Mouse (Mus musculus) heart, postnatal 36 days (tissue): Measurements from ENCODE around the gene Usf2. TPM values are rescaled to one million over a fixed set of nuclear protein-coding genes. Genes with fewer than 3 reads are reported as not detected.
"Not testable (repeated sequence)": the region's sequence is repeated elsewhere in the genome, so short reads cannot be mapped to it uniquely, and the experiment has no call there.

Experiments used
- DNase-seq, 2 experiments: peaks; one replicate each; pipeline ENCODE4 v3.0.0; 2021 to 2022
- intact Hi-C: fragments of 180-260 bp; cut with DNase I; formaldehyde crosslinking; loops from one replicate; pipeline ENCODE4 v1.15.1; 2025
- total RNA-seq, 2 experiments: library from RNA; stranded (reverse); gene quantifications; 2 replicates each; pipeline ENCODE4 v1.2.3; 2021

Gene Usf2
- total RNA-seq, 2 experiments from 2014 or later: 107 to 112 TPM

- DNase-seq, intact Hi-C loops: not testable (repeated sequence)
These were observed 21.0 kb downstream of the Usf2 start for GRCm38 (mm10) chr7:30935422-30936099.

DNA sequence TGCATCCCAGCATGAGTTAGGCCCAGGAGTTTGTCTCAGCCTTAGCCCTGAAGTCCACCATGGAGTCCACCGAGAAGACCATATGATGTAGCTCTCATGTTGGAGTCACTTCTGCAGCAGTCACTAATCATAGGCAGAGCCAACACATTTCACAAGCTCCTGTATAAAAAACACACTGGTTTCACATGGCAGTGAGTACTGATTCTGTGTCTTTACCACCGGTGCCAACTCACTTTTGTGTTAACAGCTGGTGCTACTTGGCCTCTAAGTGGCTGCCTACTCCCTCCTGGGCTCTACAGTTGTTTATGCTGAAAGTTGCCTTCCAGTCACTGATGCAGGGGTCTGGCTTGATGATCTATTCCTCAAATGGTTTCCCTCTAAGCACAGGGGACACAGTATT, 32.0 kb downstream of the Usf2 start, which contains the start of gene Hamp2:
Hamp2 (minus strand) TSS at position 101 of the 400 bp plus-strand sequence.
- intact Hi-C loops: not testable (repeated sequence)

GRCm38 (mm10) chr7:30924071-30924470, 32.5 kb downstream of the Usf2 start:
- DNase-seq: no peak
- intact Hi-C loops: no loop called here

More for the DNA sequence above, 32.0 kb downstream of the Usf2 start, which contains the start of gene Hamp2:
- not testable (repeated sequence) for DNase-seq

GRCm38 (mm10) chr7:30922490-30922889, 34.1 kb downstream of the Usf2 start:
- not testable (repeated sequence) for DNase-seq
- intact Hi-C loops: loop anchor here (1.0 kb wide), 1 partner anchor 20 kb away; no protein-coding TSS in a partner anchor

DNA sequence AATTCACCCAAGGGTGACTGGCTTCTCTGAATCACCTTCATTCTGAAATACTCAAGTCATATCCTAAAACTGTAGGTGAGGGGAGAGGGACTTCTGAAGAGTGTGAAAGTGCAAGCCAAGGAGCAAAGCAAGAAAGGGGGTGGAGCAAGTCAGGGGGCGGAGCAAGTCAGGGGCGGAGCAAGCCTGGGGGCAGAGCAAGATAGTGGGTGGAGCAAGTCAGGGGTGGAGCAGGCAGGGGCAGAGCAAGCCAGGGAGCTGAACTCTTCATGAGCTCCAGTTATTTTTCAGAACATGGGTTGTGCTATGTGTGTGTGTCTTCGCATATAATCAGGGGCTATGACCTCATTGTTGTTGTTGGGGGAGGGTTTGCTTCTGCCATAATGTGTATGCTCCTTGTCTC, 36.4 kb downstream of the Usf2 start:
- intact Hi-C loops: no loop called here
- DNase-seq: no peak

- DNase-seq: no peak
- intact Hi-C loops: no loop called here
These were observed 39.4 kb downstream of the Usf2 start for GRCm38 (mm10) chr7:30917219-30917618.

- DNase-seq: no peak
- intact Hi-C loops: no loop called here
These were observed 39.9 kb downstream of the Usf2 start for GRCm38 (mm10) chr7:30916713-30917112.

DNA sequence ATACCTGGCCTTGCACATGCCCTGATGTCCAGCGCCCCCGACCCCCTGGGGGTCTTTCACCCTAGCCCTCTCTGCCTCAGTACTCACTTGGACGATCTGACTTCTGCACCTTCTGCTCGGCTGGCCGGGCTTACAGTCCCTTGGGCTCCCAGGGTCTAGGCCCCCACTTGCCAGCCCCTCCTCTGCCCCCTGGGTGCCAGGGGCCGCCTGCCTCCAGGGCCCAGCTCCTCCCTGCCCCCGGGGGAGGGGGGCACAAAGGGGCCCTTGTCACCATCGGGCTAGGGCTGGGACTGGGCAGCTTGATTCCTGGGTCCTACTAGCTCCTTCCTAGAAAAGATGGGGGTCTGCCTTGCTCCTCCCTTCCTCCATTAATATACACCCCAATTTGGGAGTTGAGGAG, 41.9 kb downstream of the Usf2 start, which contains the start of gene Mag:
Mag (minus strand) TSS at position 142 of the 400 bp plus-strand sequence.
- DNase-seq: no peak
- intact Hi-C loops: no loop called here

- no peak for DNase-seq
- intact Hi-C loops: no loop called here
These were observed 46.8 kb downstream of the Usf2 start for GRCm38 (mm10) chr7:30909773-30910172.

- DNase-seq: no peak
- intact Hi-C loops: no loop called here
These were observed 47.6 kb downstream of the Usf2 start for GRCm38 (mm10) chr7:30908992-30909431.

- intact Hi-C loops: no loop called here
- DNase-seq: no peak
These were observed 48.2 kb downstream of the Usf2 start for GRCm38 (mm10) chr7:30908277-30908991.

DNA sequence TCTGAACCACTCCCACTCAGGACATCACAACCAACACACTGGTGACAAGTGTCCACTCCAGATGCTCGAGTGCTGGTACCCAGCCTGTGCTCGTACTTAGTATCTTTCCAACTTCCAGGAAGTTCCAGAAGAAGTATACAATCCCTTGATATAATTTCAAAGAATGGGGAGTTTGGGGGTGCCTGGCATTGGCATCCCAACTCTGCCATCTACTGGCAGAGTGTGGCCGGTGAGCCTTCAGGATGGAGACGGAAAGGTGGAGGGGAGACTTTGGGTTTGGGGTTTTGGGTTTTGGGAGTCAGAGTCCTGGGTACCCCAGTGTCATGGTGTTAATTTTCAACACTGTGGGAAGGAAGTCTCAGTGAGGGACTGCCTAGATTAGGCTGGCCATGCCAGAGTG, 52.6 kb downstream of the Usf2 start:
- intact Hi-C loops: no loop called here
- no peak for DNase-seq

Other genes with a start within 250 kb of the Usf2 start
- under 1 TPM in 1 of 2 experiments, not detected in 1; 0.14 TPM for gene Atp4a, start 244.6 kb downstream of the Usf2 start, total RNA-seq
- gene Tmem147, start 227.3 kb downstream of the Usf2 start, total RNA-seq: 100 to 1,000 TPM; 236 to 272 TPM
- gene Gapdhs, start 213.1 kb downstream of the Usf2 start, total RNA-seq: not detected
- 1 to 10 TPM; 1.7 to 2.9 TPM for gene Sbsn, start 205.3 kb downstream of the Usf2 start, total RNA-seq
- gene Dmkn, start 193.0 kb downstream of the Usf2 start, total RNA-seq: 1 to 10 TPM in 1 of 2 experiments, under 1 TPM in 1; 0.73 to 3.4 TPM
- not detected for gene Krtdap, start 168.9 kb downstream of the Usf2 start, total RNA-seq
- under 1 TPM in 1 of 2 experiments, not detected in 1; 0.14 TPM for gene Ffar2, start 133.0 kb downstream of the Usf2 start, total RNA-seq
- not detected for gene Ffar3, start 100.6 kb downstream of the Usf2 start, total RNA-seq
- gene Ffar1, start 95.2 kb downstream of the Usf2 start, total RNA-seq: not detected
- 1 to 10 TPM in 1 of 2 experiments, under 1 TPM in 1; 0.46 to 1.7 TPM for gene Cd22, start 76.5 kb downstream of the Usf2 start, total RNA-seq
- not detected for gene Mag, start 41.9 kb downstream of the Usf2 start, total RNA-seq
- 1 to 10 TPM; 2.9 to 4.6 TPM for gene Hamp2, start 32.1 kb downstream of the Usf2 start, total RNA-seq
- gene Hamp, start 12.8 kb downstream of the Usf2 start, total RNA-seq: 10 to 100 TPM; 20.2 to 36.3 TPM
- 1 to 10 TPM; 3.7 to 5.1 TPM for gene Lsr, start 16.7 kb upstream of the Usf2 start, total RNA-seq
- under 1 TPM in 1 of 2 experiments, not detected in 1; 0.17 TPM for gene Fam187b, start 17.0 kb upstream of the Usf2 start, total RNA-seq
- 10 to 100 TPM; 29.3 to 30.8 TPM for gene Fxyd5, start 85.7 kb upstream of the Usf2 start, total RNA-seq
- gene Fxyd7, start 94.7 kb upstream of the Usf2 start, total RNA-seq: 1 to 10 TPM in 1 of 2 experiments, under 1 TPM in 1; 0.41 to 1.1 TPM
- gene Fxyd1, start 100.4 kb upstream of the Usf2 start, total RNA-seq: 100 to 1,000 TPM; 863 to 996 TPM
- gene Lgi4, start 102.5 kb upstream of the Usf2 start, total RNA-seq: 1 to 10 TPM; 3.6 to 5.2 TPM
- 1 to 10 TPM; 1.1 to 2.3 TPM for gene Fxyd3, start 119.9 kb upstream of the Usf2 start, total RNA-seq
- 1 to 10 TPM; 1.9 to 3.9 TPM for gene Hpn, start 158.5 kb upstream of the Usf2 start, total RNA-seq
- gene Scn1b, start 170.2 kb upstream of the Usf2 start, total RNA-seq: 10 to 100 TPM; 29.2 to 29.5 TPM
- 10 to 100 TPM; 33.6 to 37.9 TPM for gene Gramd1a, start 199.1 kb upstream of the Usf2 start, total RNA-seq